Mouse (Mus musculus): ENCODE data around the gene Rad50. TPM values are rescaled to one million over a fixed set of nuclear protein-coding genes. Genes with fewer than 3 reads are reported as not detected.

Gene Rad50
- polyA plus RNA-seq, 1 experiment: 3.9 TPM

GRCm38 (mm10) chr11:53657828-53658227, 49.3 kb downstream of the Rad50 start:
- Histone ChIP-seq H3K4me1 (ENCODE audit: control insufficient read depth, insufficient read depth, insufficient read length, low read length) (no peaks in the 10 kb centered on the region), H3K27ac (replicated peaks; ENCODE audit: low read depth, low read length) (no peak overlapping the region), H3K4me3 (ENCODE audit: insufficient read depth, low read depth, low read length) (no peak overlapping the region)

GRCm38 (mm10) chr11:53657381-53657780, 49.7 kb downstream of the Rad50 start:
- Histone ChIP-seq H3K4me3 (ENCODE audit: insufficient read depth, low read depth, low read length) (no peak overlapping the region), H3K4me1 (ENCODE audit: control insufficient read depth, insufficient read depth, insufficient read length, low read length) (no peaks in the 10 kb centered on the region), H3K27ac (replicated peaks; ENCODE audit: low read depth, low read length) (no peak overlapping the region)

GRCm38 (mm10) chr11:53656558-53657202, 50.4 kb downstream of the Rad50 start:
- no peak overlapping the region for H3K27ac ChIP-seq (replicated peaks; ENCODE audit: low read depth, low read length)
- no peak overlapping the region for H3K4me3 ChIP-seq (ENCODE audit: insufficient read depth, low read depth, low read length)
- H3K4me1 ChIP-seq (ENCODE audit: control insufficient read depth, insufficient read depth, insufficient read length, low read length): no peaks in the 10 kb centered on the region

GRCm38 (mm10) chr11:53655043-53655442, 52.1 kb downstream of the Rad50 start:
- Histone ChIP-seq H3K27ac (replicated peaks; ENCODE audit: low read depth, low read length) (no peak overlapping the region), H3K4me3 (ENCODE audit: insufficient read depth, low read depth, low read length) (no peak overlapping the region), H3K4me1 (ENCODE audit: control insufficient read depth, insufficient read depth, insufficient read length, low read length) (no peaks in the 10 kb centered on the region)

GRCm38 (mm10) chr11:53652427-53652826, 54.7 kb downstream of the Rad50 start:
- H3K4me1 ChIP-seq (ENCODE audit: control insufficient read depth, insufficient read depth, insufficient read length, low read length): no peaks in the 10 kb centered on the region
- no peak overlapping the region for H3K27ac ChIP-seq (replicated peaks; ENCODE audit: low read depth, low read length)
- no peak overlapping the region for H3K4me3 ChIP-seq (ENCODE audit: insufficient read depth, low read depth, low read length)

- Histone ChIP-seq H3K4me1 (ENCODE audit: control insufficient read depth, insufficient read depth, insufficient read length, low read length) (no peaks in the 10 kb centered on the region), H3K4me3 (ENCODE audit: insufficient read depth, low read depth, low read length) (no peak overlapping the region), H3K27ac (replicated peaks; ENCODE audit: low read depth, low read length) (no peak overlapping the region)
Observed at GRCm38 (mm10) chr11:53651441-53651840, 55.7 kb downstream of the Rad50 start.

- Histone ChIP-seq H3K4me1 (ENCODE audit: control insufficient read depth, insufficient read depth, insufficient read length, low read length) (no peaks in the 10 kb centered on the region), H3K4me3 (ENCODE audit: insufficient read depth, low read depth, low read length) (no peak overlapping the region), H3K27ac (replicated peaks; ENCODE audit: low read depth, low read length) (no peak overlapping the region)
Observed at GRCm38 (mm10) chr11:53644017-53644416, 63.1 kb downstream of the Rad50 start.

GRCm38 (mm10) chr11:53642744-53643279, 64.3 kb downstream of the Rad50 start:
- Histone ChIP-seq H3K27ac (replicated peaks; ENCODE audit: low read depth, low read length) (no peak overlapping the region), H3K4me1 (ENCODE audit: control insufficient read depth, insufficient read depth, insufficient read length, low read length) (no peaks in the 10 kb centered on the region), H3K4me3 (ENCODE audit: insufficient read depth, low read depth, low read length) (no peak overlapping the region)

GRCm38 (mm10) chr11:53637803-53638260, 69.3 kb downstream of the Rad50 start:
- Histone ChIP-seq H3K27ac (replicated peaks; ENCODE audit: low read depth, low read length) (no peak overlapping the region), H3K4me3 (ENCODE audit: insufficient read depth, low read depth, low read length) (no peak overlapping the region), H3K4me1 (ENCODE audit: control insufficient read depth, insufficient read depth, insufficient read length, low read length) (no peaks in the 10 kb centered on the region)

GRCm38 (mm10) chr11:53637046-53637802, 69.9 kb downstream of the Rad50 start:
- no peak overlapping the region for H3K27ac ChIP-seq (replicated peaks; ENCODE audit: low read depth, low read length)
- H3K4me1 ChIP-seq (ENCODE audit: control insufficient read depth, insufficient read depth, insufficient read length, low read length): no peaks in the 10 kb centered on the region
- no peak overlapping the region for H3K4me3 ChIP-seq (ENCODE audit: insufficient read depth, low read depth, low read length)

GRCm38 (mm10) chr11:53636183-53636646, 70.9 kb downstream of the Rad50 start:
- Histone ChIP-seq H3K4me1 (ENCODE audit: control insufficient read depth, insufficient read depth, insufficient read length, low read length) (no peaks in the 10 kb centered on the region), H3K27ac (replicated peaks; ENCODE audit: low read depth, low read length) (no peak overlapping the region), H3K4me3 (ENCODE audit: insufficient read depth, low read depth, low read length) (peak overlapping the region; percentile 35)

GRCm38 (mm10) chr11:53635590-53636182, 71.4 kb downstream of the Rad50 start:
- H3K4me3 ChIP-seq (ENCODE audit: insufficient read depth, low read depth, low read length): peak overlapping the region; percentile 35; the same call in 1 of the 2 replicates
- H3K4me1 ChIP-seq (ENCODE audit: control insufficient read depth, insufficient read depth, insufficient read length, low read length): no peaks in the 10 kb centered on the region
- no peak overlapping the region for H3K27ac ChIP-seq (replicated peaks; ENCODE audit: low read depth, low read length)

- no peaks in the 10 kb centered on the region for H3K4me1 ChIP-seq (ENCODE audit: control insufficient read depth, insufficient read depth, insufficient read length, low read length)
- H3K27ac ChIP-seq (replicated peaks; ENCODE audit: low read depth, low read length): no peak within 1 kb of the TSS
- no peak within 1 kb of the TSS for H3K4me3 ChIP-seq (ENCODE audit: insufficient read depth, low read depth, low read length)
Observed at GRCm38 (mm10) chr11:53634556-53634955, 72.6 kb downstream of the Rad50 start, which contains the start of gene Il13. Gene Il13, minus strand, starts transcription at chr11:53634702.

GRCm38 (mm10) chr11:53633644-53634043, 73.5 kb downstream of the Rad50 start:
- no peak overlapping the region for H3K4me3 ChIP-seq (ENCODE audit: insufficient read depth, low read depth, low read length)
- H3K4me1 ChIP-seq (ENCODE audit: control insufficient read depth, insufficient read depth, insufficient read length, low read length): no peaks in the 10 kb centered on the region

GRCm38 (mm10) chr11:53632122-53632733, 74.9 kb downstream of the Rad50 start:
- Histone ChIP-seq H3K27ac (replicated peaks; ENCODE audit: low read depth, low read length) (no peak overlapping the region), H3K4me1 (ENCODE audit: control insufficient read depth, insufficient read depth, insufficient read length, low read length) (no peaks in the 10 kb centered on the region)

More at GRCm38 (mm10) chr11:53633644-53634043, 73.5 kb downstream of the Rad50 start:
- no peak overlapping the region for H3K27ac ChIP-seq (replicated peaks; ENCODE audit: low read depth, low read length)

More at GRCm38 (mm10) chr11:53632122-53632733, 74.9 kb downstream of the Rad50 start:
- H3K4me3 ChIP-seq (ENCODE audit: insufficient read depth, low read depth, low read length): no peak overlapping the region
